Mouse (Mus musculus) embryonic facial prominence, embryonic 12.5 days (tissue): Measurements from ENCODE around the gene Syn3. TPM values are rescaled to one million over a fixed set of nuclear protein-coding genes. Genes with fewer than 3 reads are reported as not detected.
"Not testable (repeated sequence)": the region's sequence is repeated elsewhere in the genome, so short reads cannot be mapped to it uniquely, and the experiment has no call there.

Experiments
- ATAC-seq: fragments of 200-750 bp; cut with Nextera tagmentation; 2 replicates; pipeline ENCODE4 v1.8.0; 2017; ENCODE audit not compliant: insufficient number of reproducible peaks, insufficient read depth, low FRiP score, low TSS enrichment
- H3K27ac ChIP-seq: fragments of 300-500 bp; sonication (generic); 2 replicates; pipeline ENCODE4 v1.5.1; 2016; ENCODE audit warnings: mild to moderate bottlenecking
- H3K27me3 ChIP-seq: fragments of 300-500 bp; sonication (generic); 2 replicates; pipeline ENCODE4 v1.6.1; 2016; ENCODE audit warnings: mild to moderate bottlenecking, moderate library complexity
- H3K36me3 ChIP-seq: fragments of 300-500 bp; sonication (generic); 2 replicates; pipeline ENCODE4 v1.6.1; 2016; ENCODE audit warnings: mild to moderate bottlenecking
- H3K4me1 ChIP-seq: fragments of 300-500 bp; sonication (generic); 2 replicates; pipeline ENCODE4 v1.6.1; 2016
- H3K4me2 ChIP-seq: fragments of 300-500 bp; sonication (generic); replicated peaks from 2 replicates; pipeline ENCODE4 v1.6.1; 2016; ENCODE audit warnings: mild to moderate bottlenecking, moderate library complexity
- H3K4me3 ChIP-seq: fragments of 300-500 bp; sonication (generic); 2 replicates; pipeline ENCODE4 v1.5.1; 2016; ENCODE audit warnings: mild to moderate bottlenecking
- H3K9ac ChIP-seq: fragments of 300-500 bp; sonication (generic); 2 replicates; pipeline ENCODE4 v1.6.1; 2016; ENCODE audit warnings: mild to moderate bottlenecking, moderate library complexity
- H3K9me3 ChIP-seq: fragments of 300-500 bp; sonication (generic); 2 replicates; pipeline ENCODE4 v1.6.1; 2016; ENCODE audit warnings: mild to moderate bottlenecking, moderate library complexity
- WGBS: fragments of 180-500 bp; shearing (Covaris S2); methylation state at CpG from one replicate; pipeline ENCODE4 v1.1.7; 2016; 5-methylcytosine and 5-hydroxymethylcytosine counted together
- polyA plus RNA-seq: library from polyadenylated mRNA; unstranded; fragments of >200 nt; fragmentation: Nextera tagmentation; extraction: Ambion mirVana; gene quantifications from 2 replicates; pipeline ENCODE4 v1.2.1, GENCODE M21; 2016

Syn3 gene
- polyA plus RNA-seq, 1 experiment from 2014 or later, result 4.0 TPM

DNA sequence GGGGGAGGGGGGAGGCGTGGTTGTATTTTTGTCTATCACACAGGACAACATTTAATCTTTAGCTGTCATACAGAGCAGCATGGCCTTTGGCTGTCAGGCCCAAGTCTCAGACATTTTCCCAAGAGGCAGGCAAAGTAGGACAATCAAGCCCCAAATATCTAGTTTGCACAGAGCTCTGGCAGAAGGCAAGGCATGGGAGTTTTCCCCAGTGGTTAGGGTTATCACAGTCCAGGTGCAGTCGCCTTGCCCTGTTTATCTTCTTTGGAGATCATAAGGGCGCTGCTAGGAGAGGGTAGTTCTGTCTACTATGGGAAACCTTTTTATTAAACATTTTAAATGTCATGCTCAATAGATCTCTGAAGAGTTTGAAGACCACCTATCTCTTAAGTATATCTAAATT is 106.3 kb downstream of the Syn3 start:
- H3K9ac ChIP-seq, result no peak overlapping the region
- no peaks in the 10 kb centered on the region for H3K36me3 ChIP-seq
- ATAC-seq, result no peak
- H3K27ac ChIP-seq, result no peak overlapping the region
- peaks cover 5% of the 10 kb centered on the region; the same call in 1 of the 2 replicates for H3K4me1 ChIP-seq
- H3K4me3 ChIP-seq, result no peak overlapping the region
- H3K4me2 ChIP-seq, result no peak overlapping the region
- 83% methylated on average over 3 of the region's 3 CpGs for WGBS
- H3K9me3 ChIP-seq, result no peaks in the 10 kb centered on the region
- H3K27me3 ChIP-seq, result no peaks in the 10 kb centered on the region

DNA sequence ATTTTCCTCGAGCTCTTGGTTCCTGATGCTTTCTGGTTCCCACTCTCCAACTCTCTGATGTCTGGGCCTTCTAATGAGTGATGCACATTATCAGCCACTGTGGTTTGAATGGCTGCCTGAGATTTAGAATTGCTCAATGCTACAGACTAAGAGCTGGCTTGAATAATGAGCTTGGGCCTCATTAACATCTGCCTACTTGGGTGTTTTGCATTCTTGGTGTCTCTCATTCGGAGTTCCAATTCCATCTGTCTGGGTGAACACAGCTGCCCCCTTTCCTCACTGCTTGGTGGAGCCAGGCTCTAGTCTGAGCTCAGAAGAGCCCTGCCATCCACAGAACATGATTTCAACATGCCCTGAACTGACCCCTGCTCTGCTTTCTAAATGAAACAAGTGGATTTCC is 108.8 kb downstream of the Syn3 start:
- H3K27ac ChIP-seq, result no peak overlapping the region
- H3K4me3 ChIP-seq, result no peak overlapping the region
- H3K27me3 ChIP-seq, result no peaks in the 10 kb centered on the region
- no peaks in the 10 kb centered on the region for H3K9me3 ChIP-seq
- no peak for ATAC-seq
- H3K4me2 ChIP-seq, result no peak overlapping the region
- H3K9ac ChIP-seq, result no peak overlapping the region
- 55% methylated on average over 2 of the region's 2 CpGs for whole genome bisulfite sequencing
- H3K4me1 ChIP-seq, result peaks cover 13% of the 10 kb centered on the region; the same call in 1 of the 2 replicates
- H3K36me3 ChIP-seq, result no peaks in the 10 kb centered on the region

DNA sequence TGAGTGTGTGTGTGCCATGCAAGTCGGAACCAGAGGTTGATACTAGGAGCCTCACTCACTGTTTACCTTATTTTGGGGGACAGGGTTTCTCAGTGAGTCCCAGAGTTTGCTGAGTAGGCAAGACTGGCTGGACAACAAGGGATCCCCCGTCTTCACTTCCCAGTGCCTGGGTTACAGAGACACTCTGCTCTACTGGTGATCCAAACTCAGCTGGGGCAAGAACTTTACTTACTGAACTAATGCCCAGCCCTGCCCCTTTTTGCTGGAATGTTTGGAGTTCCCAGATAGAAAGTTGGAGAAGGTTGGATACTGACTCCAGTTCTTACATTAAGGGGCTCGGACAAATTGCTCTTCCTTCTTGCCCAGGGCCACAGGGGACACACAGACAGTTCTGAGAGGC is 109.3 kb downstream of the Syn3 start:
- 83% methylated on average over 3 of the region's 3 CpGs for WGBS
- peaks cover 13% of the 10 kb centered on the region; the same call in 1 of the 2 replicates for H3K4me1 ChIP-seq
- H3K4me3 ChIP-seq, result no peak overlapping the region
- no peak overlapping the region for H3K27ac ChIP-seq
- no peaks in the 10 kb centered on the region for H3K27me3 ChIP-seq
- H3K9ac ChIP-seq, result no peak overlapping the region
- no peaks in the 10 kb centered on the region for H3K9me3 ChIP-seq
- H3K4me2 ChIP-seq, result no peak overlapping the region
- no peaks in the 10 kb centered on the region for H3K36me3 ChIP-seq
- ATAC-seq, result no peak

DNA sequence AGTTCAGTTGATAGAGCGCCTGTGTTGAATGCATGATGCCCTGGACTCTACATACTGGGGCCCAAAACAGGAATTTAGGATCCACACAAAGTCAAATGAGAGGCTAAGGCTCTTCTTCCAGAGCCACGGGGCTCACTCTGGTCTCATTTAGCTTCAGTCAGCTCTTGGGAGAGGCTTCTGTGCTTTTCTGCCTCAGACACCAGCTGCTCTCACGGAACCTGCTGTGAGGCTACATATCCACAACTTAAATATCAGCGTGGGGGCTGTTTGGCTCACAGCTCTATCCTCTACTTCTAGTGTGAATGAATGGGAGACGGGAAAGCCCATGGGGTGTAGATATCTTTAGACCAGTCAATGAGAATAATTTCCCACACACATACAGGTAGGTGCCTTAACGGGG is 109.9 kb downstream of the Syn3 start:
- H3K36me3 ChIP-seq, result no peaks in the 10 kb centered on the region
- no peaks in the 10 kb centered on the region for H3K9me3 ChIP-seq
- no peak overlapping the region for H3K4me2 ChIP-seq
- no peak overlapping the region for H3K9ac ChIP-seq
- H3K27ac ChIP-seq, result no peak overlapping the region
- no peak overlapping the region for H3K4me3 ChIP-seq
- peaks cover 13% of the 10 kb centered on the region; the same call in 1 of the 2 replicates for H3K4me1 ChIP-seq
- 78% methylated on average over 6 of the region's 6 CpGs for WGBS
- H3K27me3 ChIP-seq, result no peaks in the 10 kb centered on the region
- ATAC-seq, result no peak

DNA sequence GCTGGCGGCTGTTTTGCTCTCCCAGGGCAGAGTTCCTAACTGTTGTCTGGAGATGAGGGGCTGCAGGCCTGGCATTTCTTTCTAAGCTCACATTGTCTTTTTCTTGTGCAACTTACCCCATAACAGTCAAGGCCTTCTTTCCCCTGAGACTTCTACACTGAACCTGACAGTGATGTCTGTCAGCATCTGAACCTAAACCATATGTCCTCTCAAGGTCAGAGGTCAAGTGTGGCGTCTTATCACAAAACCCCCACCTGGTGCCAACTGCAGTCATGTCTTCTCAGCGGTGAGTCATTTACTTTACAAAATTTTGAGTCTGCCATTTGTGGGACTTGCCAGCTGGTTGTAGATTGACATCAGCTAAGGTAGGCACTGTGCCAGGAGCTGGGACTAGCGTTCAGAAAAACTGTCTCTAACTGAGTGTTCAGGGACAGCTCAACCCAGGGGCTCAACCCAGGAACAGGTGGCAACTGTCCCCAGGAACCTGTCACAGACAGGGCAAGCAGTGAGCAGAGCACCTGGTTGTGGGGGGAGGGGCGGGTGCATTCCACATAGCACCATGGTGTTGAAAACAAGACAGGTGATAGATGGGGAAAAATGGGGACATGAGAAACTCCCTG is 110.8 kb downstream of the Syn3 start:
- WGBS, result 57% methylated on average over 5 of the region's 5 CpGs
- Histone ChIP-seq H3K4me1 (peaks cover 13% of the 10 kb centered on the region; the same call in 1 of the 2 replicates), H3K27me3 (no peaks in the 10 kb centered on the region), H3K9me3 (no peaks in the 10 kb centered on the region), H3K9ac (no peak overlapping the region), H3K4me3 (no peak overlapping the region), H3K36me3 (no peaks in the 10 kb centered on the region), H3K27ac (no peak overlapping the region), H3K4me2 (no peak overlapping the region)
- ATAC-seq, result no peak

DNA sequence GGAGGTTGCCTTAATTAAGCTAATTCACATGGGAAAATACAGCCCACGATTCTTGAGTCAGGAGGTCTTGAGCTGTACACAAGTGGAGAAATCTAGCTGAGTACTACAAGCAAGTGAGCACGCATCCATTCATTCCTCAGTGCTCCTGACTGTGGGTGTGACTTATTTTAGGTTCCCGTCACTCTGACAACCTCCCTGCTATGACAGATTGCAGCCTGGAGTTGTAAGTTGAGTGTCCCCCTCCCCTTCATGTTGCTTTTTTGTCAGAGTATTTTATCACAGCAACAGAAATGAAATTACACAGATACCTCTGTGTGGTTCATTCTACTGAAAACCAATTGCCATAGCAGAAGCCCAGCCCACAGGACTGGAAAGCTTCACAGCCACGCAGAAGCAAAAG is 112.5 kb downstream of the Syn3 start:
- H3K27me3 ChIP-seq, result no peaks in the 10 kb centered on the region
- H3K4me3 ChIP-seq, result no peak overlapping the region
- no peak overlapping the region for H3K27ac ChIP-seq
- no peak overlapping the region for H3K9ac ChIP-seq
- no peak overlapping the region for H3K4me2 ChIP-seq
- no peak for ATAC-seq
- WGBS, result 71% methylated on average over 4 of the region's 4 CpGs
- no peaks in the 10 kb centered on the region for H3K9me3 ChIP-seq
- H3K36me3 ChIP-seq, result no peaks in the 10 kb centered on the region
- peaks cover 15% of the 10 kb centered on the region; the same call in 1 of the 2 replicates for H3K4me1 ChIP-seq

DNA sequence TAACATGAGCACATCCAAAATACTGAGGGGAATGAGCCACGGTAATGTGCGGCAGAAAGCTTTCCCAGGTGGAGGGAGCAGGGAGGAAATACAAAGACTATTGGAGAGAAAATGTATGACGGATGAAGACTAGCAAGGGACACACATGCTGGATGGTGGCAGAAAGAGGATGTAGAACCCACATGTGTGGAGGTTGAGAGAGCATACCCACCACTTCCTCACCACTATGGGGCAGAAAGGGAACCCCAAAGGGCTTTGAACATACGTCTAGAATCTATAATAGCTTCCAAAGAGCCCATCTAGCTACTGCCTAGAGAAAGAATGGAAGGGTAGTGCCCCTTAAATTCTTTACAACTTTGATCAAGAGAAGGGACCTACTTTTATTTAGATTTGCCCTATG is 113.0 kb downstream of the Syn3 start:
- H3K27me3 ChIP-seq, result no peaks in the 10 kb centered on the region
- H3K4me2 ChIP-seq, result no peak overlapping the region
- no peaks in the 10 kb centered on the region for H3K9me3 ChIP-seq
- H3K4me3 ChIP-seq, result no peak overlapping the region
- H3K4me1 ChIP-seq, result peaks cover 15% of the 10 kb centered on the region; the same call in 1 of the 2 replicates
- H3K27ac ChIP-seq, result no peak overlapping the region
- no peak overlapping the region for H3K9ac ChIP-seq
- no peak for ATAC-seq
- H3K36me3 ChIP-seq, result no peaks in the 10 kb centered on the region
- WGBS, result 47% methylated on average over 4 of the region's 4 CpGs

DNA sequence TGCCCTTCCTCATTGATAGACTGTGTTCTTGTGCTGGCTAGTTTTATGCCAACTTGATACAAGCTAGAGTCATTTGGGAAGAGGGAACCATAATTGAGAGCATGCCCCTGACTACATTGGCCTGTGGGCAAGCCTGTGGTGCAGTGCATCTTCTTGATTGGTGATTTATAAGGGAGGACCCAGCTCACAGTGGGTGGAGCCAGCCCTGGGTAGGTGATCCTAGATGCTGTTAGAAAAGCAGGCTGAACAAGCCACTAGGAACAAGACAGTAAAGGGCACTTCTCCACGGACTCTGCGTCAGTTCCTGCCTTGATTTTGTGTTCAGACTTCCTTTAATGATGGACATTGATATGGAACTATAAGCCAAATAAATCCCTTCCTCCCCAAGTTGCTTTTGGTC is 114.0 kb downstream of the Syn3 start:
- Histone ChIP-seq H3K4me2 (no peak overlapping the region), H3K4me3 (no peak overlapping the region), H3K4me1 (peaks cover 15% of the 10 kb centered on the region; the same call in 1 of the 2 replicates), H3K9ac (no peak overlapping the region), H3K9me3 (no peaks in the 10 kb centered on the region), H3K36me3 (no peaks in the 10 kb centered on the region), H3K27ac (no peak overlapping the region), H3K27me3 (no peaks in the 10 kb centered on the region)
- ATAC-seq, result no peak
- 92% methylated on average over 2 of the region's 2 CpGs for WGBS

DNA sequence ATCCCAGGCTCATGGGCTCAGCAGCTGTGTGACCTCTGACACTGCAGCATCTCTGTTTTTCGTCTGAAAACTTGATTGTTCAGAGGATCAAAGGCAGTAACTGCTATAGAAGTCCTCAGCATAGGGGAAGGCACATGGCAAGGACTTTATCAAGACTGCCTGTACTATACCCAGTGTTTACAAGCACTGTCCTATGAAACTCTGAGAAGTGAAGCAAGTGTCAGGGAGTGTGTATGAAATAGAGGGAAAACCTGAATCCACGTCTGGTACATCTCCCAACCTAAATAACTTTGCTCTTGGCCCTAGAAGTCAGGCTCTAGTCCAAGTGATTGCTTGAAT is 116.8 kb downstream of the Syn3 start:
- Histone ChIP-seq H3K4me3 (no peak overlapping the region), H3K27me3 (no peaks in the 10 kb centered on the region), H3K27ac (no peak overlapping the region; the same call in 1 of the 2 replicates), H3K9ac (no peak overlapping the region), H3K4me1 (0 out of 2 replicates have a peak, but pooled peaks cover 9% of the 10 kb centered on the region), H3K9me3 (no peaks in the 10 kb centered on the region), H3K4me2 (no peak overlapping the region), H3K36me3 (no peaks in the 10 kb centered on the region)
- WGBS, result 34% methylated on average over 2 of the region's 2 CpGs
- no peak for ATAC-seq

DNA sequence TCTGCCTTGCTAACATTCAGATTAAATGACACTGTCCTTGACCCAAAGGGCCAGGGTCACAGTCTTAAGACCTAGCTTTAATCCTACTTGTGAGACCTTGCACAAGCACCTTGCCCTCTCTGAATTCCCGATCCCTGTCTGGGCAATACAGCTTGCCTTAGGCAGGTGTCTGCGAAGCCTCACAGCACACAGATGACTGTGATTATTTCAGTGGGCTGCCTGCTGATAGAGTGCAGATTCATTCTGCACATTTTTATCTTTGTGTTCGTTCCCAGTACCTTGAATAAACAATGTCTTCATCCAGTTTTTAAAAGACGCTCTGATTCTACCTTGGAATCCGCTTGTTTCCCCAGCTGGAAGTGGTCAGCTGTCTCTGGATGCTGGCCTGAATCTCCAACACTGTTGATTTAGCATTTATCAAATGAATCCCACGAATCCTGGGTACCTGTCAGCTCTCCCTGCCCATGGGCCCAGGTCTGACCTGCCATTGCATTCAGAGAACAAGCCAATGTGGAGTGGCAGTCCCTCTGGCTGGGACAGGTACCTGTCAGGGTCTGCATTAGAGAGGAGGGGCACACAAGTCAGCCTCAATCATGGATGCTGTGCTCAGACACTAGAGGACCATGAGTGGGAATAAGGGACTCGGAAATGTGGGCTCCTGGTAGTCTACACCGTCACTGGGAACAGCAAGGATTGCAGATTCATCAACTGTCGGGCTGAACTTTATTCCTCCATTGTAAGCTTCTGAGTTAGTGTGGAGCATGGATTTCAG is 117.4 kb downstream of the Syn3 start:
- H3K36me3 ChIP-seq, result no peaks in the 10 kb centered on the region
- H3K9me3 ChIP-seq, result no peaks in the 10 kb centered on the region
- 0 out of 2 replicates have a peak, but pooled peaks cover 15% of the 10 kb centered on the region for H3K4me1 ChIP-seq
- 48% methylated on average over 9 of the region's 9 CpGs for WGBS
- peak overlapping the region; percentile 20; the same call in 1 of the 2 replicates for H3K27ac ChIP-seq
- no peak overlapping the region for H3K4me2 ChIP-seq
- no peak overlapping the region for H3K4me3 ChIP-seq
- no peak overlapping the region for H3K9ac ChIP-seq
- ATAC-seq, result no peak
- no peaks in the 10 kb centered on the region for H3K27me3 ChIP-seq

DNA sequence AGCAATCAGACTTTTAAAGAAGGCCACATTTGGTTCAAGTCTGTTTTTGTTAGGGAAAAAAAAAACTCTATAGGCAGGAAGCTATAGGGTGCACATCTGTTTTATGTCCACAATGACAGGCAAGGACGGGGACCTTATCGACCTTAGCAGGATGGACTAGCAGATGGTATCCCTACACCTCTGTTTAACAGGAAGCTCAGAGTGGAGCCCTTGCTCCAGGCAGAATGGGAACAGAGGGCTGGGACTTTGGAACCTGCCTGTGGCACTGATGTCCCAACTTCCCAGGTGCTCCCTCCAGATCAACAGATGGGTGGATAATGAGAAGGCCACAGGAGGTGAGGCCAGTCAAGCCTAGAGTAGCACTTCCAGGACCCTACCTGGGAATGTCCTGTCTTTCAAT is 118.1 kb downstream of the Syn3 start:
- 31% methylated on average over 2 of the region's 2 CpGs for WGBS
- H3K36me3 ChIP-seq, result no peaks in the 10 kb centered on the region
- H3K9ac ChIP-seq, result no peak overlapping the region
- no peaks in the 10 kb centered on the region for H3K9me3 ChIP-seq
- 0 out of 2 replicates have a peak, but pooled peaks cover 20% of the 10 kb centered on the region for H3K4me1 ChIP-seq
- ATAC-seq, result no peak
- H3K4me3 ChIP-seq, result no peak overlapping the region
- H3K4me2 ChIP-seq, result no peak overlapping the region
- no peaks in the 10 kb centered on the region for H3K27me3 ChIP-seq
- H3K27ac ChIP-seq, result no peak overlapping the region

DNA sequence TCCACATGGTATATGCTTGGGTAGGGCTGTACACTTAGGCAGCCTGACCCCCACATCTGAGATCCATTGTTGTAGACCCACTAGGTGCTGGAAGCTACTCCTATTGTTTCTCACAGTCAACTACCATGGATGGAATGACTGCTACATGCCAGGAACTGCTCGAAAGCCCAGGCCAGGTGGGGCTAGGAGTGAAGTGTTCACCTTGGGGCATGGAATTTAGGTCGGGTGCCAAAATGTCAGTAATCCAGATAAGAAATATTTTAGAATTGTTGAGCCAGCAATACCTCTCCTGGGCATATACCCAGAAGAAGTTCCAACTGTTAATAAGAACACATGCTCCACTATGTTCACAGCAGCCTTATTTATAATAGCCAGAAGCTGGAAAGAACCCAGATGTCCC is 119.9 kb downstream of the Syn3 start:
- H3K9ac ChIP-seq, H3K36me3 ChIP-seq, H3K4me2 ChIP-seq, H3K27me3 ChIP-seq, H3K9me3 ChIP-seq, H3K27ac ChIP-seq, ATAC-seq, H3K4me3 ChIP-seq: not testable (repeated sequence)
- 77% methylated on average over 2 of the region's 2 CpGs for WGBS
- H3K4me1 ChIP-seq, result 0 out of 2 replicates have a peak, but pooled peaks cover 16% of the 10 kb centered on the region
